Mouse (Mus musculus): Measurements from ENCODE around the gene Exoc4. TPM values are rescaled to one million over a fixed set of nuclear protein-coding genes. Genes with fewer than 3 reads are reported as not detected.

The Exoc4 gene
- polyA plus RNA-seq, 1 experiment from 2014 or later: 25.3 TPM

DNA sequence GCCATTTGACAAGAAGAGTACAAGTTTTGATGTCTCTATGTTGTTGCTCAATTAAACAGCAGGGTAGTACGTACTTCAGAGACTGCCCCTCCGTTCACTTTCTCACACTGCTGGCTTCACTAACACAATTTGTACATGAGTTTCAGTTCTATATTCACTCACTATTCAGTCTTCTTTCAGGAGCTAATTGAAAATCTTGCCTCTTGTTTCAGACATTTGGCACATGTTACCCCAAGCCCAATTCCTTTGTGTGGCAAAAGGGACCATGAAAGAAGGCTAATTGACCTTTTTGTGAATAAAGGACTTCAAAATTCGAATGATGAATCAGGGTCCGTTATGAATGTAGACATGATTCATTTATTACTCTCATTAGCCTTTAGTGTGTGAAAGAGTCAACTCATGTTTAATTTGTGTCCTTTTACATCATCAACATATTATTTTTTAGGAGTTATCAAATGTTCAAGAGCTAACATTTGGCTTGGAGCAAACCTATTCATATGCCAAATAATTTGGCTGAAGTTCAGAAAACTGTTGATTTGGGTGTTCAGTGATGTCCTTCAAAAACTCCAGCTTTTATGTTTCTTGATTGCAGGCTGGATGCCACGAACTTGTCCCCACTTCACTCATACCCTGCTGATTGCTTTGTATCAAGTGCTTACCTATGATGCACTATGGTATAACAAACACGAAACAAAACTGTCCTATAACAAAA, 467.5 kb downstream of the Exoc4 start:
- H3K9ac ChIP-seq (ENCODE audit: low read depth, low read length): no peak overlapping the region
- DNase-seq (ENCODE audit: low spot score): no peak
- WGBS: 88% methylated on average over 6 of the region's 6 CpGs
- H3K27ac ChIP-seq (replicated peaks; ENCODE audit: low read depth, low read length): no peak overlapping the region
- no peak for ATAC-seq (ENCODE audit: low read depth)
- no peaks in the 10 kb centered on the region for H3K4me1 ChIP-seq (ENCODE audit: control insufficient read depth, insufficient read depth, low read length)
- H3K36me3 ChIP-seq (ENCODE audit: control insufficient read depth, insufficient read depth, low read length): no peaks in the 10 kb centered on the region
- H3K4me2 ChIP-seq (ENCODE audit: low read depth, low read length): no peak overlapping the region
- H3K4me3 ChIP-seq (ENCODE audit: low read depth, low read length): no peak overlapping the region
- no peaks in the 10 kb centered on the region for H3K27me3 ChIP-seq (replicated peaks; ENCODE audit: control insufficient read depth, insufficient read depth, low read length)
- no peaks in the 10 kb centered on the region for H3K9me3 ChIP-seq (ENCODE audit: control insufficient read depth, low read length)

DNA sequence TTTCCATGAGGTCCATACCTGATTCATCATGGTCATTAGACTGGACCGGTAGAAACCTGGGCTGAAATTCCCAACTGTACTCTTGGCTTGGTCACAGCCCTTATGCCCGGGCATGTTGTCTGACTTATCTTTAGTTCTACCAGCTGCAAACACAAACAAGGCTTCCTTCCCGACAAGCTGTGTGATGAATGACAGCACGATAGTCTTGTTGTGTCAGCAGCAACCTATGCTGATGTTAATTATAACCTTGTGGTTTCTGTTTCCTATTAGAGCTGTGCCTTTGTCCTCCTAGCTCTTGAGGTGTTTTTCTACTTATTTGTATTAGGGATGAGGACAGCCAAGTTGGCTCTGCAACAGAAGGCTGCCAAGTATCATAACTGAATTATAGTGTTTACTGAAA, 472.3 kb downstream of the Exoc4 start:
- 25% methylated on average over 4 of the region's 4 CpGs for WGBS
- DNase-seq (ENCODE audit: low spot score) (peak; percentile 39), ATAC-seq (ENCODE audit: low read depth) (no peak)
- H3K9ac ChIP-seq (ENCODE audit: low read depth, low read length): no peak overlapping the region
- no peak overlapping the region for H3K4me3 ChIP-seq (ENCODE audit: low read depth, low read length)
- no peaks in the 10 kb centered on the region for H3K27me3 ChIP-seq (replicated peaks; ENCODE audit: control insufficient read depth, insufficient read depth, low read length)
- no peaks in the 10 kb centered on the region for H3K4me1 ChIP-seq (ENCODE audit: control insufficient read depth, insufficient read depth, low read length)
- no peak overlapping the region for H3K4me2 ChIP-seq (ENCODE audit: low read depth, low read length)
- H3K27ac ChIP-seq (replicated peaks; ENCODE audit: low read depth, low read length): no peak overlapping the region
- no peaks in the 10 kb centered on the region for H3K9me3 ChIP-seq (ENCODE audit: control insufficient read depth, low read length)
- no peaks in the 10 kb centered on the region for H3K36me3 ChIP-seq (ENCODE audit: control insufficient read depth, insufficient read depth, low read length)

DNA sequence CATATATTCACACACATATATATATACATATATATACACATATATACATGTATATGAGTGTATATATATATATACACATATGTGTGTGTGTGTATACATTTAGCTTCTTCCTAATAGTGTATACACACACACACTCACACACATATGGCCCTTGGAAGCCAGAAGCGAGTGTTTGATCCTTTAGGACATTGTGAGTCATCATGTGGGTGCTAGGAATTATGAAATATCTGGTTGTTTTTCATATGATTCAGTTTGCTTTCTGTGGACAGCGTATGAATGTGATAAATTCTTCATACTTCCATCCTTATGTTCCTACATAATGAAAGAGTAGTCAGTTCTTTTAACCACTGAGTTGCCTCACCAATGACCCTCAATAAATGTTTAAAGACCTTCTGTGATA, 473.9 kb downstream of the Exoc4 start:
- Histone ChIP-seq H3K36me3 (ENCODE audit: control insufficient read depth, insufficient read depth, low read length) (no peaks in the 10 kb centered on the region), H3K9me3 (ENCODE audit: control insufficient read depth, low read length) (no peaks in the 10 kb centered on the region), H3K27me3 (replicated peaks; ENCODE audit: control insufficient read depth, insufficient read depth, low read length) (no peaks in the 10 kb centered on the region), H3K4me3 (ENCODE audit: low read depth, low read length) (no peak overlapping the region), H3K4me2 (ENCODE audit: low read depth, low read length) (no peak overlapping the region), H3K9ac (ENCODE audit: low read depth, low read length) (no peak overlapping the region), H3K4me1 (ENCODE audit: control insufficient read depth, insufficient read depth, low read length) (no peaks in the 10 kb centered on the region), H3K27ac (replicated peaks; ENCODE audit: low read depth, low read length) (no peak overlapping the region)
- ATAC-seq (ENCODE audit: low read depth) (no peak), DNase-seq (ENCODE audit: low spot score) (no peak)
- 89% methylated on average over 2 of the region's 2 CpGs for whole genome bisulfite sequencing

DNA sequence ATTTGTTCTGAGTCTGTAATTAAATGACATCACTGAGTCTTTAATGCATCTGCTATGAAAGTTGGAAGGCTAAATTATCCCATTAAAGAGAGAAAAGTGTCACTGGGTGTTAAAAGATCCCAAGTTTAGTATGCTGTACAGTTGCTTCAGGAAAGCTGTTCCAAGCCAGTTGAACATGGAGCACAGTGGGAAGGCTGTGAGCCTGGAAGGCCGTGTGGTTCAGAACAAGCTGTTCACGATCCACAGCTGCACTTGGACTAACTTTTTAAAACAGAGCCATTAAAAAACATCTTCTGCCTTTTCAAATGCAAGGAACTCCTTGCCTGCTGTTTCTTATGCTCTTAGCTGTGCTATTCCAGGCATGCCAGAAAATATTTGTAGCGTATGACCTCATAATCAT, 475.7 kb downstream of the Exoc4 start:
- Histone ChIP-seq H3K9ac (ENCODE audit: low read depth, low read length) (no peak overlapping the region), H3K4me1 (ENCODE audit: control insufficient read depth, insufficient read depth, low read length) (no peaks in the 10 kb centered on the region), H3K4me2 (ENCODE audit: low read depth, low read length) (no peak overlapping the region), H3K27ac (replicated peaks; ENCODE audit: low read depth, low read length) (no peak overlapping the region), H3K27me3 (replicated peaks; ENCODE audit: control insufficient read depth, insufficient read depth, low read length) (no peaks in the 10 kb centered on the region), H3K4me3 (ENCODE audit: low read depth, low read length) (no peak overlapping the region), H3K9me3 (ENCODE audit: control insufficient read depth, low read length) (no peaks in the 10 kb centered on the region), H3K36me3 (ENCODE audit: control insufficient read depth, insufficient read depth, low read length) (no peaks in the 10 kb centered on the region)
- DNase-seq (ENCODE audit: low spot score): no peak
- WGBS: 77% methylated on average over 3 of the region's 3 CpGs
- ATAC-seq (ENCODE audit: low read depth): no peak

DNA sequence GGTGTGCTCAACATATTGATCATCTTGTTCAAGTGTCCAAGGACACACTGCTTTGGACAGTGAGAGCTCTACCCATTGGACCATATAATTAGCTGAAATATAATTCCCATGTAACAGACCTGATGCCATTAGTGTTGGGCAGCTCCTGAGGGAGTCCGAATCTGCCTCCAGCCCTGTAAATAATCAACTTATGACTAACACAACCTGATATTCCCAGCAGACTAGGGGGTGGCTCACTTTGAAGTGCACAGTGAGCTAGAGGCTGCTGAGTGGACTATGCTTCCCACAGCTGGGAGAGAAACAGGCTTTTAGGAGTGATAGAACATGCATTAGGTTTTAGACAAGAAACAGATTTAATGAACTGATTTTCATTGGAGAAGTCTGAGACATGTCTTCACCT, 478.4 kb downstream of the Exoc4 start:
- Histone ChIP-seq H3K36me3 (ENCODE audit: control insufficient read depth, insufficient read depth, low read length) (no peaks in the 10 kb centered on the region), H3K4me2 (ENCODE audit: low read depth, low read length) (no peak overlapping the region), H3K9ac (ENCODE audit: low read depth, low read length) (no peak overlapping the region), H3K9me3 (ENCODE audit: control insufficient read depth, low read length) (no peaks in the 10 kb centered on the region), H3K27ac (replicated peaks; ENCODE audit: low read depth, low read length) (no peak overlapping the region), H3K4me3 (ENCODE audit: low read depth, low read length) (no peak overlapping the region), H3K4me1 (ENCODE audit: control insufficient read depth, insufficient read depth, low read length) (no peaks in the 10 kb centered on the region), H3K27me3 (replicated peaks; ENCODE audit: control insufficient read depth, insufficient read depth, low read length) (no peaks in the 10 kb centered on the region)
- peak; percentile 21 for DNase-seq (ENCODE audit: low spot score)
- peak; percentile 67; the same call in 1 of the 2 replicates for ATAC-seq (ENCODE audit: low read depth)
- 50% methylated on average over 1 of the region's 1 CpGs for WGBS

DNA sequence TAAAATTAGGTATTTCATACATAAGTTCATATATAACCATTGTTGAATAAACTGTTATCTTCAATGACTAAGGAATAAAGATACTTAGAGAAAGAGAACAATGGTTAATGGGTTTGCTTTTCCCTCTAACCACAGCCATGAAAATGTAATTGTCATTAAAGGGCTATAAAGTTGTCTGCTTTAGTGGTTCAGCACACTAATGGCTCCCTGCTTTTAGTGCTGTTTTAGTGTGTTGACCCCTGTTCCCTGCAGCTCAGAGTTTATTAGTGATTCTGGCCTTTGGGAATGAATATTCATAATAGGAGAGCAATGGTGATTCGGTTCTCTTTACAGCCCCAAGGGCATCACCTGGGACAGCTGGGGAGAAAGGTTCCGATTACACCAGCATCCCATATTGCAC, 483.3 kb downstream of the Exoc4 start:
- Histone ChIP-seq H3K4me1 (ENCODE audit: control insufficient read depth, insufficient read depth, low read length) (no peaks in the 10 kb centered on the region), H3K27me3 (replicated peaks; ENCODE audit: control insufficient read depth, insufficient read depth, low read length) (no peaks in the 10 kb centered on the region), H3K9me3 (ENCODE audit: control insufficient read depth, low read length) (no peaks in the 10 kb centered on the region), H3K27ac (replicated peaks; ENCODE audit: low read depth, low read length) (no peak overlapping the region), H3K9ac (ENCODE audit: low read depth, low read length) (no peak overlapping the region), H3K4me2 (ENCODE audit: low read depth, low read length) (no peak overlapping the region), H3K36me3 (ENCODE audit: control insufficient read depth, insufficient read depth, low read length) (no peaks in the 10 kb centered on the region), H3K4me3 (ENCODE audit: low read depth, low read length) (no peak overlapping the region)
- 57% methylated on average over 2 of the region's 2 CpGs for WGBS
- DNase-seq (ENCODE audit: low spot score) (no peak), ATAC-seq (ENCODE audit: low read depth) (no peak)

DNA sequence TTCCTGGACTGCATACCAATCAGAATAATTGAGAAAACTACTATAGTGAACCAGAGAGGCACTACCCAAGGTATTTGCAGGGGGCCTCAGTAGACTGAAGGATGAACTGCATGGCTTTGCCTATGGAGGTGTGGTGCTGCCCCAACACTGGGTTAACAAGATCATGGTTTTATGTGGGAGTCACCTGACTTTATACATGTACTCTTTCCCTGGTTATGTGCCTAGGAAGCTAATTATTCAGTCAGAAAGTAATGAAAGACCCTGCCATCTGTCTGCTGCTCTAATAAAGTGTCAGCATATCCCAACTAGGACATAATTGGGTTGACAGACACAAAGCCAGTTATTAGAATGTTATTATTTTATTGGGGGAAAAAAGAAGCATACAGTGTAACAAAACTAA, 484.7 kb downstream of the Exoc4 start:
- no peaks in the 10 kb centered on the region for H3K36me3 ChIP-seq (ENCODE audit: control insufficient read depth, insufficient read depth, low read length)
- no peaks in the 10 kb centered on the region for H3K9me3 ChIP-seq (ENCODE audit: control insufficient read depth, low read length)
- H3K27me3 ChIP-seq (replicated peaks; ENCODE audit: control insufficient read depth, insufficient read depth, low read length): no peaks in the 10 kb centered on the region
- no peak for ATAC-seq (ENCODE audit: low read depth)
- H3K4me1 ChIP-seq (ENCODE audit: control insufficient read depth, insufficient read depth, low read length): 0 out of 2 replicates have a peak, but pooled peaks cover under 1% of the 10 kb centered on the region
- no peak overlapping the region for H3K4me2 ChIP-seq (ENCODE audit: low read depth, low read length)
- no peak overlapping the region for H3K9ac ChIP-seq (ENCODE audit: low read depth, low read length)
- no peak overlapping the region for H3K27ac ChIP-seq (replicated peaks; ENCODE audit: low read depth, low read length)
- no peak overlapping the region for H3K4me3 ChIP-seq (ENCODE audit: low read depth, low read length)
- DNase-seq (ENCODE audit: low spot score): no peak

DNA sequence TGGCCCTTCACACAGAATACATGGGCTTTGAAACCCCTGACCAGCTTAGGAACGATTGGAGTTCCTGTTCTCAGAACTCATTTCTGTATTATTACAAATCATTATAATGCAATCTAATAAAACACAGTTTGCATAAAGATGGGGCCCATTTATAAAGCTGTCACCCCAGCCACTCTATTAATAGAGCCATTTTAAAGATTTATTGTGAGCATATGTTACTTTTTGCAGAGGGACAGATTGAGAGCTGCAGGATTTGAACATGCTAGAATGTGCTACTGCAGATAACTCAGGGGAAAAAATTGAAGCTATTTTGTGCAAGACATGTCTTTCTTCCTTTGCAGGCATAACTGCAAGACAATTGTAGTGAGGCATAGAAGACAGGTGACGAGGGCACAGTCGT, 485.1 kb downstream of the Exoc4 start:
- Histone ChIP-seq H3K27ac (replicated peaks; ENCODE audit: low read depth, low read length) (no peak overlapping the region), H3K4me1 (ENCODE audit: control insufficient read depth, insufficient read depth, low read length) (0 out of 2 replicates have a peak, but pooled peaks cover 4% of the 10 kb centered on the region), H3K27me3 (replicated peaks; ENCODE audit: control insufficient read depth, insufficient read depth, low read length) (no peaks in the 10 kb centered on the region), H3K9ac (ENCODE audit: low read depth, low read length) (no peak overlapping the region), H3K4me2 (ENCODE audit: low read depth, low read length) (no peak overlapping the region), H3K9me3 (ENCODE audit: control insufficient read depth, low read length) (no peaks in the 10 kb centered on the region), H3K4me3 (ENCODE audit: low read depth, low read length) (no peak overlapping the region), H3K36me3 (ENCODE audit: control insufficient read depth, insufficient read depth, low read length) (no peaks in the 10 kb centered on the region)
- DNase-seq (ENCODE audit: low spot score) (no peak), ATAC-seq (ENCODE audit: low read depth) (no peak)
- 85% methylated on average over 3 of the region's 3 CpGs for WGBS

DNA sequence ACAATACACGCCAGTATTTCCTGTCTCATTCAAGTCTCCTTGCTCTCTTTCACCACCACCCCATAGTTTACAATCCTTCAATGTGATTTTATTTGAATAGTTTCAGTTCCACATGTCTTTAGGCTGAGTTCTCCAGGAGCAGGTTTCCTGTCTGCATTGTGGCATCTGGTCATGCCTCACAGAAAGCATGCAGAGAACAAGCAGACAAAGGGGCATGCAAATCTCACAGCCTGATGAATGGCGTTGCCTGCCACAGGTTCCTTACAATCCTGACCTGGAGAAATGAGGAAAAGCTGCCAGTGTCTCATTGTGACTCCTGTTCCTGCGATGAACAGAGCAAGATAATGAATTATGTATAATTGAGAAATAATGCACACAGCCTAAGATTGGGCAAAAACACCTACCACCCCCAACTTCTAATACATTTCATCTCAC, 490.0 kb downstream of the Exoc4 start:
- H3K36me3 ChIP-seq (ENCODE audit: control insufficient read depth, insufficient read depth, low read length): no peaks in the 10 kb centered on the region; the same call in 1 of the 2 replicates
- WGBS: 41% methylated on average over 3 of the region's 3 CpGs
- DNase-seq (ENCODE audit: low spot score) (peak; percentile 16), ATAC-seq (ENCODE audit: low read depth) (no peak)
- H3K4me1 ChIP-seq (ENCODE audit: control insufficient read depth, insufficient read depth, low read length): 0 out of 2 replicates have a peak, but pooled peaks cover 4% of the 10 kb centered on the region
- H3K9me3 ChIP-seq (ENCODE audit: control insufficient read depth, low read length): peaks cover 4% of the 10 kb centered on the region; the same call in 1 of the 2 replicates
- no peak overlapping the region for H3K4me3 ChIP-seq (ENCODE audit: low read depth, low read length)
- no peak overlapping the region for H3K4me2 ChIP-seq (ENCODE audit: low read depth, low read length)
- no peak overlapping the region for H3K9ac ChIP-seq (ENCODE audit: low read depth, low read length)
- H3K27me3 ChIP-seq (replicated peaks; ENCODE audit: control insufficient read depth, insufficient read depth, low read length): no peaks in the 10 kb centered on the region
- H3K27ac ChIP-seq (replicated peaks; ENCODE audit: low read depth, low read length): no peak overlapping the region
